Mouse (Mus musculus): ENCODE data around the gene Pnp2. TPM values are rescaled to one million over a fixed set of nuclear protein-coding genes. Genes with fewer than 3 reads are reported as not detected.

The Pnp2 gene
- polyA plus RNA-seq, 1 experiment from 2014 or later: 0.36 TPM

- Histone ChIP-seq H3K9ac (replicated peaks; ENCODE audit: low read length) (no peak within 1 kb of the TSS), H3K4me3 (ENCODE audit: low read depth, low read length) (no peak within 1 kb of the TSS), H3K4me1 (ENCODE audit: control insufficient read depth, insufficient read depth, low read length) (no peaks in the 10 kb centered on the region), H3K27me3 (ENCODE audit: control insufficient read depth, insufficient read depth, low read length) (no peaks in the 10 kb centered on the region), H3K36me3 (replicated peaks; ENCODE audit: control insufficient read depth, insufficient read depth, low read depth, low read length) (no peaks in the 10 kb centered on the region), H3K27ac (replicated peaks; ENCODE audit: low read depth, low read length) (no peak within 1 kb of the TSS), H3K4me2 (ENCODE audit: low read depth, low read length) (no peak within 1 kb of the TSS), H3K9me3 (replicated peaks; ENCODE audit: control insufficient read depth, low read length) (no peaks in the 10 kb centered on the region)
- no peak for ATAC-seq (replicated peaks; ENCODE audit: insufficient number of reproducible peaks, low FRiP score, low TSS enrichment, low read depth)
- DNase-seq (ENCODE audit: low spot score): peak; percentile 42
- 58% methylated on average over 8 of the region's 8 CpGs for WGBS
Measured at GRCm38 (mm10) chr14:51007152-51007801, 51.5 kb downstream of the Pnp2 start, which contains the start of gene Rnase10. Gene Rnase10, plus strand, starts transcription at chr14:51007751.

GRCm38 (mm10) chr14:51007914-51008713, 52.3 kb downstream of the Pnp2 start:
- Histone ChIP-seq H3K36me3 (replicated peaks; ENCODE audit: control insufficient read depth, insufficient read depth, low read depth, low read length) (no peaks in the 10 kb centered on the region), H3K4me2 (ENCODE audit: low read depth, low read length) (no peak overlapping the region), H3K4me3 (ENCODE audit: low read depth, low read length) (no peak overlapping the region), H3K9me3 (replicated peaks; ENCODE audit: control insufficient read depth, low read length) (no peaks in the 10 kb centered on the region), H3K27me3 (ENCODE audit: control insufficient read depth, insufficient read depth, low read length) (no peaks in the 10 kb centered on the region), H3K27ac (replicated peaks; ENCODE audit: low read depth, low read length) (no peak overlapping the region), H3K4me1 (ENCODE audit: control insufficient read depth, insufficient read depth, low read length) (no peaks in the 10 kb centered on the region), H3K9ac (replicated peaks; ENCODE audit: low read length) (no peak overlapping the region)
- WGBS: 82% methylated on average over 13 of the region's 13 CpGs
- ATAC-seq (replicated peaks; ENCODE audit: insufficient number of reproducible peaks, low FRiP score, low TSS enrichment, low read depth) (no peak), DNase-seq (ENCODE audit: low spot score) (no peak)

- Histone ChIP-seq H3K9ac (replicated peaks; ENCODE audit: low read length) (no peak overlapping the region), H3K27ac (replicated peaks; ENCODE audit: low read depth, low read length) (no peak overlapping the region), H3K4me1 (ENCODE audit: control insufficient read depth, insufficient read depth, low read length) (no peaks in the 10 kb centered on the region), H3K4me3 (ENCODE audit: low read depth, low read length) (no peak overlapping the region), H3K9me3 (replicated peaks; ENCODE audit: control insufficient read depth, low read length) (no peaks in the 10 kb centered on the region), H3K36me3 (replicated peaks; ENCODE audit: control insufficient read depth, insufficient read depth, low read depth, low read length) (no peaks in the 10 kb centered on the region), H3K4me2 (ENCODE audit: low read depth, low read length) (no peak overlapping the region), H3K27me3 (ENCODE audit: control insufficient read depth, insufficient read depth, low read length) (no peaks in the 10 kb centered on the region)
- ATAC-seq (replicated peaks; ENCODE audit: insufficient number of reproducible peaks, low FRiP score, low TSS enrichment, low read depth) (no peak), DNase-seq (ENCODE audit: low spot score) (no peak)
- 73% methylated on average over 4 of the region's 4 CpGs for WGBS
Measured at GRCm38 (mm10) chr14:51008781-51009180, 53.0 kb downstream of the Pnp2 start.

DNA sequence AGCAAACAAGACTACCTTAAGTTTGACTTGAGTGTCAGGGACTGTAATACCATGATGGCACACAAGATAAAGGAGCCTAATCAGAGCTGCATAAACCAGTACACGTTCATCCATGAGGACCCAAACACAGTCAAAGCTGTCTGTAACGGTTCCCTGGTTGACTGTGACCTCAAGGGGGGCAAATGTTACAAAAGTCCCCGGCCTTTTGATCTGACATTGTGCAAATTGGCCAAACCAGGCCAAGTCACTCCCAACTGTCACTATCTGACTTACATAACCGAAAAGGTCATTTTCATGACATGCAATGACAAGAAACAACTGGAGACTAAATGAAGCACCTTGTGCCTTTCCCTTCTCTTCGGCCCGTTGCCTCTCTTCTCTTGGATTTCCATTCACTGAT, 53.8 kb downstream of the Pnp2 start:
- Histone ChIP-seq H3K9ac (replicated peaks; ENCODE audit: low read length) (no peak overlapping the region), H3K9me3 (replicated peaks; ENCODE audit: control insufficient read depth, low read length) (no peaks in the 10 kb centered on the region), H3K4me3 (ENCODE audit: low read depth, low read length) (no peak overlapping the region), H3K4me2 (ENCODE audit: low read depth, low read length) (no peak overlapping the region), H3K4me1 (ENCODE audit: control insufficient read depth, insufficient read depth, low read length) (no peaks in the 10 kb centered on the region), H3K27ac (replicated peaks; ENCODE audit: low read depth, low read length) (no peak overlapping the region), H3K27me3 (ENCODE audit: control insufficient read depth, insufficient read depth, low read length) (no peaks in the 10 kb centered on the region), H3K36me3 (replicated peaks; ENCODE audit: control insufficient read depth, insufficient read depth, low read depth, low read length) (no peaks in the 10 kb centered on the region)
- DNase-seq (ENCODE audit: low spot score): no peak
- WGBS: 78% methylated on average over 6 of the region's 6 CpGs
- ATAC-seq (replicated peaks; ENCODE audit: insufficient number of reproducible peaks, low FRiP score, low TSS enrichment, low read depth): no peak

Other genes with a start within 250 kb of the Pnp2 start
- gene Olfr748, start 248.6 kb upstream of the Pnp2 start, polyA plus RNA-seq (2014; fragmentation: Nextera tagmentation; extraction: Ambion mirVana): not detected in 2 replicates
- not detected in 2 replicates for gene Olfr749, start 210.9 kb upstream of the Pnp2 start, polyA plus RNA-seq (2014; fragmentation: Nextera tagmentation; extraction: Ambion mirVana)
- 88.7 and 93.8 TPM in 2 replicates for gene Ttc5, start 170.5 kb upstream of the Pnp2 start, polyA plus RNA-seq (2014; fragmentation: Nextera tagmentation; extraction: Ambion mirVana)
- not detected in 2 replicates for gene Ccnb1ip1, start 148.3 kb upstream of the Pnp2 start, polyA plus RNA-seq (2014; fragmentation: Nextera tagmentation; extraction: Ambion mirVana)
- gene Parp2, start 148.2 kb upstream of the Pnp2 start, polyA plus RNA-seq (2014; fragmentation: Nextera tagmentation; extraction: Ambion mirVana): 70.0 and 75.8 TPM in 2 replicates
- 5.3 and 5.5 TPM in 2 replicates for gene Tep1, start 85.4 kb upstream of the Pnp2 start, polyA plus RNA-seq (2014; fragmentation: Nextera tagmentation; extraction: Ambion mirVana)
- 0.15 TPM in 1 of 2 replicates, not detected in the other for gene Klhl33, start 58.5 kb upstream of the Pnp2 start, polyA plus RNA-seq (2014; fragmentation: Nextera tagmentation; extraction: Ambion mirVana)
- gene Osgep, start 31.1 kb upstream of the Pnp2 start, polyA plus RNA-seq (2014; fragmentation: Nextera tagmentation; extraction: Ambion mirVana): 188 and 208 TPM in 2 replicates
- 471 and 486 TPM in 2 replicates for gene Apex1, start 31.0 kb upstream of the Pnp2 start, polyA plus RNA-seq (2014; fragmentation: Nextera tagmentation; extraction: Ambion mirVana)
- 49.1 and 52.4 TPM in 2 replicates for gene Pip4p1, start 25.1 kb upstream of the Pnp2 start, polyA plus RNA-seq (2014; fragmentation: Nextera tagmentation; extraction: Ambion mirVana)
- 72.0 and 72.8 TPM in 2 replicates for gene Pnp, start 24.9 kb upstream of the Pnp2 start, polyA plus RNA-seq (2014; fragmentation: Nextera tagmentation; extraction: Ambion mirVana)
- not detected in 2 replicates for gene Gm49342, start 11.5 kb upstream of the Pnp2 start, polyA plus RNA-seq (2014; fragmentation: Nextera tagmentation; extraction: Ambion mirVana)
- 0.13 TPM in 1 of 2 replicates, not detected in the other for gene Rnase10, start 51.8 kb downstream of the Pnp2 start, polyA plus RNA-seq (2014; fragmentation: Nextera tagmentation; extraction: Ambion mirVana)
- gene Rnase9, start 85.9 kb downstream of the Pnp2 start, polyA plus RNA-seq (2014; fragmentation: Nextera tagmentation; extraction: Ambion mirVana): not detected in 2 replicates
- not detected in 2 replicates for gene Rnase11, start 94.2 kb downstream of the Pnp2 start, polyA plus RNA-seq (2014; fragmentation: Nextera tagmentation; extraction: Ambion mirVana)
- not detected in 2 replicates for gene Rnase12, start 101.7 kb downstream of the Pnp2 start, polyA plus RNA-seq (2014; fragmentation: Nextera tagmentation; extraction: Ambion mirVana)
- gene Olfr750, start 118.4 kb downstream of the Pnp2 start, polyA plus RNA-seq (2014; fragmentation: Nextera tagmentation; extraction: Ambion mirVana): not detected in 2 replicates
- gene Rnase4, start 135.1 kb downstream of the Pnp2 start, polyA plus RNA-seq (2014; fragmentation: Nextera tagmentation; extraction: Ambion mirVana): 14.4 and 14.7 TPM in 2 replicates
- 2.2 and 2.6 TPM in 2 replicates for gene Ang, start 135.2 kb downstream of the Pnp2 start, polyA plus RNA-seq (2014; fragmentation: Nextera tagmentation; extraction: Ambion mirVana)
- not detected in 2 replicates for gene Eddm3b, start 158.4 kb downstream of the Pnp2 start, polyA plus RNA-seq (2014; fragmentation: Nextera tagmentation; extraction: Ambion mirVana)
- not detected in 2 replicates for gene Rnase6, start 167.9 kb downstream of the Pnp2 start, polyA plus RNA-seq (2014; fragmentation: Nextera tagmentation; extraction: Ambion mirVana)
- not detected in 2 replicates for gene Rnase1, start 190.8 kb downstream of the Pnp2 start, polyA plus RNA-seq (2014; fragmentation: Nextera tagmentation; extraction: Ambion mirVana)
- not detected in 2 replicates for gene Rnase2b, start 206.3 kb downstream of the Pnp2 start, polyA plus RNA-seq (2014; fragmentation: Nextera tagmentation; extraction: Ambion mirVana)
- not detected in 2 replicates for gene Ang2, start 243.2 kb downstream of the Pnp2 start, polyA plus RNA-seq (2014; fragmentation: Nextera tagmentation; extraction: Ambion mirVana)
- gene Ear14, start 247.4 kb downstream of the Pnp2 start, polyA plus RNA-seq (2014; fragmentation: Nextera tagmentation; extraction: Ambion mirVana): not detected in 2 replicates

Measured in embryonic facial prominence, embryonic 11.5 days (tissue).